Mouse (Mus musculus): ENCODE data around the gene Krt16.

DNA sequence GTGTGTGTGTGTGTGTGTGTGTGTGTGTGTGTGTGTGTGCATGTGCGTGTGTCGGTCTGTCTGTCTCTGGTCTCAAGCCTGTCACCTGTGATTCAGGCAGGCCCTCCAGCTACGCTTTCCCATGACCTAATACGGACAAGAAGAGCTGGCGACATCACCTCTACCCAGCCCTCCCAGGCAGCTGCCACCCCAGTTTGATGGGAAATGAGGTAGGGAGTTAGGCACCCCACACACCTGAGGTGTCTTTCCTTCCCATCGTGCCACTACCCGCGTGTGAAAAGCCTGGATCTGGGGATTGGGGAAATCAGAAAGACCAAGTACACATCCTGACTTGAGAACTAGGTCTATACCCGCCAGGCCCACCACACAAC lies 12.5 kb upstream of the Krt16 start:
- TF ChIP-seq CTCF (IDR thresholded peaks at IDR 0.05; ENCODE audit: borderline replicate concordance, control insufficient read depth, extremely low read depth, insufficient read depth, low read length, poor library complexity): no peak
- no peak for TF ChIP-seq POLR2A (IDR thresholded peaks at IDR 0.05; ENCODE audit: control insufficient read depth, extremely low read depth, insufficient read depth, low read length, poor library complexity)
